Mouse (Mus musculus) kidney, adult 2 months (tissue): Measurements from ENCODE around the gene Slc25a45.

Source experiments
- CTCF ChIP-seq: fragments of 200-500 bp; conservative IDR thresholded peaks from 2 replicates; pipeline ENCODE4 v1.5.1; 2011; ENCODE audit warnings: low read depth, mild to moderate bottlenecking, control low read depth, low read length, moderate library complexity, mixed read lengths; ENCODE audit not compliant: insufficient read depth, insufficient read length
- POLR2A ChIP-seq: fragments of 200-500 bp; IDR thresholded peaks from one replicate; pipeline ENCODE4 v1.6.1; 2011; ENCODE audit warnings: low read depth, low read length, control low read depth

DNA sequence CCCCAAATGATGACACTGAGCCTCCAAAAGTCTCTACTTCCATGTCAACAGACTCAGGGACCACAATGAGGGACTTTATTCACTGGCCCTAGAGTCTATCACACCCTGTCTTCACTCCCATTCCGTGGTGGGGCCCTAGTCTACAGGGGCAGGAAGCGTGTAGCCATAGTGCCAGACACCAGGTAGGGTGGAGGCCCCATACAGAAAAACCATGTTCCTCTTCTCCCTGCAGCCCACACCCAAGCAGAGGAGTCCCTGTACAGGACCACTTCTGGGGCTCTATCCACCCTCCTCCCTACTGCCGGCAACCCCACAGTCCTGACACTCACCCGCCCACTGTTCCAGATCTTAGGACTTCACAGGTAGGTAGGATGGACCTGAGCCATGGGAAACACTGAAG lies 5.1 kb upstream of the Slc25a45 start:
- TF ChIP-seq CTCF (no peak), POLR2A (no peak)
